Mouse (Mus musculus) kidney, postnatal 0 days (tissue): ENCODE measurements around the gene Gm45021. TPM values are rescaled to one million over a fixed set of nuclear protein-coding genes. Genes with fewer than 3 reads are reported as not detected.
A peak's percentile ranks its signal among the peaks of the same experiment; 100 is the strongest.

Source experiments
- ATAC-seq: fragments of 200-750 bp; cut with Nextera tagmentation; replicated peaks from 2 replicates; pipeline ENCODE4 v1.8.0; 2017; ENCODE audit warnings: low read depth, moderate number of reproducible peaks, moderate TSS enrichment, moderate library complexity; ENCODE audit not compliant: low FRiP score
- DNase-seq: peaks from one replicate; pipeline ENCODE4 v3.0.0-alpha.2; 2016; ENCODE audit warnings: low spot score
- H3K27ac ChIP-seq: fragments of 300-500 bp; sonication (generic); 2 replicates; pipeline ENCODE4 v1.5.1; 2014; ENCODE audit warnings: mild to moderate bottlenecking
- H3K27me3 ChIP-seq: fragments of 300-500 bp; sonication (generic); 2 replicates; pipeline ENCODE4 v1.6.1; 2014; ENCODE audit warnings: low read length, mixed read lengths; ENCODE audit not compliant: insufficient read depth
- H3K36me3 ChIP-seq: fragments of 300-500 bp; sonication (generic); 2 replicates; pipeline ENCODE4 v1.6.1; 2014; ENCODE audit warnings: low read length, mixed read lengths; ENCODE audit not compliant: insufficient read depth
- H3K4me1 ChIP-seq: fragments of 300-500 bp; sonication (generic); replicated peaks from 2 replicates; pipeline ENCODE4 v1.6.1; 2014; ENCODE audit warnings: antibody characterized with exemption, low read length, mixed read lengths; ENCODE audit not compliant: insufficient read depth
- H3K4me2 ChIP-seq: fragments of 300-500 bp; sonication (generic); 2 replicates; pipeline ENCODE4 v1.6.1; 2014; ENCODE audit warnings: mild to moderate bottlenecking, low read length, moderate library complexity, mixed read lengths
- H3K4me3 ChIP-seq: fragments of 300-500 bp; sonication (generic); replicated peaks from 2 replicates; pipeline ENCODE4 v1.5.1; 2014; ENCODE audit warnings: low read depth, low read length
- H3K9ac ChIP-seq: fragments of 300-500 bp; sonication (generic); 2 replicates; pipeline ENCODE4 v1.6.1; 2014; ENCODE audit warnings: low read depth, low read length
- H3K9me3 ChIP-seq: fragments of 300-500 bp; sonication (generic); replicated peaks from 2 replicates; pipeline ENCODE4 v1.6.1; 2016; ENCODE audit warnings: low read length, inconsistent platforms, mixed read lengths
- CTCF ChIP-seq: IDR thresholded peaks from 2 replicates; pipeline ENCODE4 v1.5.1; 2016; ENCODE audit warnings: antibody characterized with exemption, low read depth, mild to moderate bottlenecking, moderate library complexity
- WGBS: fragments of 180-500 bp; shearing (Covaris S2); extraction: QIAGEN DNeasy Blood & Tissue Kit; methylation state at CpG from one replicate; pipeline ENCODE4 v1.1.7; 2014; 5-methylcytosine and 5-hydroxymethylcytosine counted together
- polyA plus RNA-seq: library from polyadenylated mRNA; unstranded; fragments of >200 nt; fragmentation: Nextera tagmentation; extraction: Ambion mirVana; gene quantifications from 2 replicates; pipeline ENCODE4 v1.2.1, GENCODE M21; 2015

Gene Gm45021
- polyA plus RNA-seq, 1 experiment from 2014 or later = 0.38 TPM

DNA sequence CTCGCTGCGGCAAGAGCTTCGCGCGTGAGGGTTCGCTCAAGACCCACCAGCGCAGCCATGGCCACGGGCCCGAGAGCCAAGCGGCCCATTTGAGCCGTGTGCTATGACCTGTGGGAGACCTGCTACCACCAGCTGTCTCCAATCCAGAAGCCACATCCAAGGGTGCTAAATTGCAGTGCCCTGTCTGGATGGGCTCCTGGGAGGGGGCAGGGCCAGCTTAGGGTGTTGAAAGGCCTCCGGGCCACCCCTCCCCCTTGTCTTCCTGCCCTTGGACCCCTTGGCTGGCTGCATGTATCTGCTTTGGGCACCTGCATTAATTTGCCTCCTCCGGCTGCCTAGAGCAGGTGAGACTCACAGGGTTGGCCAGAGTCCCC lies 40.2 kb downstream of the Gm45021 start:
- TF ChIP-seq CTCF = no peak
- Histone ChIP-seq H3K9ac (peak overlapping the region; percentile 41; the same call in 1 of the 2 replicates), H3K9me3 (no peaks in the 10 kb centered on the region), H3K27me3 (no peaks in the 10 kb centered on the region), H3K4me3 (peak overlapping the region; percentile 21), H3K4me2 (peak overlapping the region; percentile 62), H3K27ac (peak overlapping the region; percentile 85), H3K4me1 (peaks cover 15% of the 10 kb centered on the region; the same call in 1 of the 2 replicates), H3K36me3 (no peaks in the 10 kb centered on the region)
- DNase-seq = peak; percentile 22
- WGBS = 20% methylated on average over 13 of the region's 13 CpGs
- peak; percentile 25; the same call in 1 of the 2 replicates for ATAC-seq

DNA sequence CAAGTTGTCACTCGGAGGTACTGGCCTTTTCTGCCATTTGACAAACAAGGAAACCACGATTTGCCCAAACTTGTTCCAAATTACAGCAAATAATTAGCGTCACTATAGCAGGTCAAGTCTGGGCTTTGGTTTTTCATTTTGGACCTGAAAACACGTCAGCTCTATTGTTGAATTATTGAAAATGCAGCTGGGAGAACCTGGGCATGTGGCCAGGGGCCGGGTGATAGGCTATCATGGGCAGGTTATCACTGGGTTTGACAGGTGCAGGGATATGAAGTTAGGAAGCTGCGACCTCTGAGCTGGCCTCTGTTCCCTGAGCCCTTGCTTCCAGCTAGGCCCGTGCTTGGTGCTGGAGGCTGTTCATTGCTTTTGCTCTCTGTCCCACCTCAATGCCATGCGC lies 41.4 kb downstream of the Gm45021 start:
- no peaks in the 10 kb centered on the region for H3K36me3 ChIP-seq
- peaks cover 15% of the 10 kb centered on the region; the same call in 1 of the 2 replicates for H3K4me1 ChIP-seq
- no peaks in the 10 kb centered on the region for H3K27me3 ChIP-seq
- H3K27ac ChIP-seq = no peak overlapping the region
- no peak overlapping the region for H3K4me3 ChIP-seq
- no peak overlapping the region for H3K4me2 ChIP-seq
- H3K9me3 ChIP-seq = no peaks in the 10 kb centered on the region
- no peak for TF ChIP-seq CTCF
- H3K9ac ChIP-seq = no peak overlapping the region
- no peak for ATAC-seq
- DNase-seq = no peak
- WGBS = 90% methylated on average over 8 of the region's 8 CpGs

DNA sequence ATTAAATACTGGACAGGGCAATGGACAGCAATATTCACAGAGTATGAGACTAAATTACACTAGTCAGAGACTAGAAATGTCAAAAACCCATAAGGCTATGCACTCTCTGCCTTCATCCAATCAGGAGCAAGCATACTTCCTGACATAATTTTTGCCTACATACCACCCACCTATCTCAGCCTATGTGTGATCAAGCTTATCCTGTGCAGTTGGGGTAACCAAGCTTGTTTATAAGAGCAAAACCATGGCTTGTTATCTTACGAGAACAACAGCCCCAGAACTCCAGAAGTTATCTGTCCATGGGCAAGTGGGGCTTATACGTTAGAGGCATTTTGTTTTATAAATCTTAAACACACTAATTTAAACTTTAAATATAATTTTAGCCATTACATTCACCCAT lies 45.7 kb downstream of the Gm45021 start:
- Histone ChIP-seq H3K36me3 (no peaks in the 10 kb centered on the region), H3K9me3 (no peaks in the 10 kb centered on the region), H3K4me1 (no peaks in the 10 kb centered on the region), H3K4me3 (no peak overlapping the region), H3K9ac (no peak overlapping the region), H3K27ac (no peak overlapping the region), H3K4me2 (no peak overlapping the region), H3K27me3 (no peaks in the 10 kb centered on the region)
- no peak for TF ChIP-seq CTCF
- DNase-seq = no peak
- WGBS = 78% methylated on average over 2 of the region's 2 CpGs
- no peak for ATAC-seq

DNA sequence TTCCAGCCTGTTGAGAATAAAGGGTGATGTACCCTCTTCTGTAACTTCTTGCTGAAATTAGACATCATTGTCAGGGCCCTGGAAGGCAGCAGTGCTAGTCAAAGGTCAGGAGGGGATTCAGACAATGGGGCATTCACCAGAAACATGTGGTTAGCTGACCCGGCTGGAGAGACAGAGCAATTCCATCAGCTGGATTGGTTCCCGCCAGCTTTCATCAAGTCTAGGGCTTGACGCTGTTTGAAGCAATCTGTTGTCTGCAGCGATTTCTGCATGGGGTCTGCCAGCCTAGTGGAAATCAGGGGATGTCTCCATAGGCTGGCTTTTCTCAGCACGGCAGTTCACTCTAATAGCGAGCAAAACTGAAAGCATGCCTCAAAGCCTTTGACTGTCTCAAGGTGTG lies 47.1 kb downstream of the Gm45021 start:
- 68% methylated on average over 6 of the region's 6 CpGs for WGBS
- Histone ChIP-seq H3K36me3 (no peaks in the 10 kb centered on the region), H3K4me2 (no peak overlapping the region), H3K4me1 (no peaks in the 10 kb centered on the region), H3K9me3 (no peaks in the 10 kb centered on the region), H3K27ac (no peak overlapping the region), H3K27me3 (no peaks in the 10 kb centered on the region), H3K4me3 (no peak overlapping the region), H3K9ac (no peak overlapping the region)
- ATAC-seq (no peak), DNase-seq (no peak)
- no peak for TF ChIP-seq CTCF

DNA sequence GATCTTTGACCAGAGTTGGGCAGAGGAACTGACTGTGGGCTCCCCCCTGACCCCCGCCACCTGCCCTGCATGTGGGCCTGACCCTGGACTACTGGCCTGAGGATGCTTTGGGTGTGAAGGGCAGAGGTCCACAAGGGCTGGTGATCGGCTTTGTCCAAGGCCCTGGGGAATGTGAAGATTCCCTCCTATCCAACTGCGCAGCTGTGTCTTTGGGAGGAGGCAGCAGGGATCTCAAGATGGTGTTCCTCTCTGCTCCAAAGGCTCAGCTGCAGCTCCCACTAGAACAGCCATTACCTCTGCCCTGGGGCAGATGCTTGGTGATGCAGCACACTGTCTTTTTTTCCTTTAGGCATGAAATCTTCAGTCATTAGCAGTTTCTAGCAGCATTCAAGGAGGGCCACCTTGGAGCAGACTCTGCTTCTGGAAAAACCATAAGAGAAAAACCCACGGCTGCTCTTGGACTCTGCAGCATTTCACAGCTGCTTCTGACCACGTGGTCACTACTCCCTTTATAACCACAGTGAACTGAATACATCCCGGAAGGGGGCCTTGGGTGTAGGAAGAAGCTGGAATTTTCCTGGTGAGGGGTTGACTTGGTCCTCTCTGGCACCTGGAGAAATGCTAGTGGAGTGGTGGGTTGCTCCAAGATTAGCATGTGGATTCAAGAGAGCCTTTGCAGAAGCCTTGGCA lies 48.5 kb downstream of the Gm45021 start:
- no peaks in the 10 kb centered on the region for H3K27me3 ChIP-seq
- ATAC-seq (no peak), DNase-seq (no peak)
- H3K9me3 ChIP-seq = no peaks in the 10 kb centered on the region
- H3K27ac ChIP-seq = no peak overlapping the region
- no peak overlapping the region for H3K4me2 ChIP-seq
- H3K4me1 ChIP-seq = no peaks in the 10 kb centered on the region
- 57% methylated on average over 6 of the region's 6 CpGs for WGBS
- no peak for TF ChIP-seq CTCF
- no peak overlapping the region for H3K9ac ChIP-seq
- no peak overlapping the region for H3K4me3 ChIP-seq
- no peaks in the 10 kb centered on the region for H3K36me3 ChIP-seq

DNA sequence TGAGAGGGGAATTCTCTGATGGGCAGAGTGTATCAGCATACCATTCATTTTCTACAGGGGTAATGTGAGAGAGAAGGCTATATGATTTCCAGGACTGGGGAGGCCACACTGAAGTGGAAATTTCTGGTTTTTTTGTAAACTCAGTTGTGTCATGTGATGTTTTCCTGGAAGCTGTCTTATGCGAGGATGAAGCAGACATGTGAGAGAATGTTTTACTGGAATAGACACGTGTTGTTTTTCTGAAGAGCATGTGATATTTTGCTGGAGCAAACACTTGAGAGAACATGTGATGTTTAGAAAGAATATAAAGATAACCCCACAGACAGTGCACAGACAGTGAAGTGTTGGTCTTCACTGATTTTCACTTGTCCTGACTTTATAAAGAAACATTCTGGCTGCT lies 49.1 kb downstream of the Gm45021 start:
- no peak overlapping the region for H3K27ac ChIP-seq
- H3K9ac ChIP-seq = no peak overlapping the region
- H3K4me1 ChIP-seq = no peaks in the 10 kb centered on the region
- H3K36me3 ChIP-seq = no peaks in the 10 kb centered on the region
- DNase-seq (no peak), ATAC-seq (no peak)
- no peaks in the 10 kb centered on the region for H3K27me3 ChIP-seq
- no peak for TF ChIP-seq CTCF
- no peak overlapping the region for H3K4me2 ChIP-seq
- H3K4me3 ChIP-seq = no peak overlapping the region
- 58% methylated on average over 2 of the region's 2 CpGs for WGBS
- no peaks in the 10 kb centered on the region for H3K9me3 ChIP-seq

DNA sequence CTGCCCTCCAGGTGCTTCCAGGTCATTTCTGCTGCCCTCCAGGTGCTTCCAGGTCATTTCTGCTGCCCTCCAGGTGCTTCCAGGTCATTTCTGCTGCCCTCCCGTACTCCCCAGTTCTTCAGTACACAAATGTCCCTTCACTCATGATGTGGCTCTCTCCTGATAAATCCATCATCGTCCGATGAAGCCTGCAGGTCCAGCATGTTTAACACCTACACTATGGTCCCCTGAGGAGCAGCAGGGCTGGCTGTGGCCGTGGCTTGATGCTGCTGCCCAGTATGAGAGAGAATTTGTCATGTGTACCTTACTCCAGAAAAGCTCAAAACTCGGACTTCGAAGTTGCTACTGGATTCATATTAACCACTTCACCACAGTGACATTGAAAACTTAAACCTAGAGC lies 52.0 kb downstream of the Gm45021 start:
- Histone ChIP-seq H3K4me2 (no peak overlapping the region), H3K36me3 (no peaks in the 10 kb centered on the region), H3K4me3 (no peak overlapping the region), H3K9ac (no peak overlapping the region), H3K9me3 (no peaks in the 10 kb centered on the region), H3K4me1 (no peaks in the 10 kb centered on the region), H3K27me3 (no peaks in the 10 kb centered on the region), H3K27ac (no peak overlapping the region)
- no peak for ATAC-seq
- 68% methylated on average over 6 of the region's 6 CpGs for WGBS
- no peak for TF ChIP-seq CTCF
- DNase-seq = no peak
